Mouse (Mus musculus): ENCODE measurements at regions not wholly inside any gene's neighbourhood (a gene's known extent, or its start where the extent isn't known, plus 50 kb on each side); places are given as distances from the start of the nearest gene placed in this dataset.
"Not testable (repeated sequence)": the region's sequence is repeated elsewhere in the genome, so short reads cannot be mapped to it uniquely, and the experiment has no call there.

DNA sequence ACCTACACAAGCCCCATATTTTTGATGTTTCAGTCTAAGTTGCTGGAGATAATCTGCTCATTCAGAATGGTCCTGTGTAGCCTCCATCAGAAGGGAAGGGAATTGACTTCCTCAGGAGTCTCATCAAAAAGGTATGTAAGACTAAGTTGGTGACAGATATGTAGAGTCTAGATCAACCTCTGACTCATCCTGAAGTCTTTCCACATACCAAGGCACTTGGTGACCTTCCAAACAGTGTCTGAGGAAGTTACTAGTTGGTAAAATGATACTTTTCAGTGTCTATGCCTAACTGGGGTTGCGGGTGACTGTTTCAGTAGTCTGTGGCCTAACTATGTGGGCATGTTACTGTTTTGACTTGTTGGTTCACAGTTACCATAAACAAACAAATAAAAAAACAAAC is 133.0 kb upstream of the Plcb4 start:
- no peak for DNase-seq (ENCODE audit: extremely low spot score in 1 of 2, low spot score in 1 of 2)

DNA sequence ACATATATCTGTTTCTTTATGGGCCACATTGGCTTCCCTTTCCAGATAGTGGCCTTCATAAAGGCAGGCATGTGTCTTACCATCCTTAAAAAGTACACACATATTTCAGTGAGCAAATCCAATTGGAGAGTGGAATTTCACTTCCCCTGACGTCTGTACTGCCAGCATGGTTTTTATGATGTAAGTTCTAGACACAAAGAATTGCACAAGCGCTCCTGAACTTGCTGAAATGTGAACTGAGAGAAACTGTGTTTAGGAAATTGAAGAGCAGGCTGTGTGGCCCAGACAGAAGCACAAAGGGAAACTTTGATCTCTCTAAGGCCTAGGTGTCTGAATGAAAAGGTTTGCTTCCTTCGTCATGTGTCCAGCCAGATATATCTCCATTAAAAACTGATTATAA is 129.2 kb upstream of the Plcb4 start:
- no peak for DNase-seq (ENCODE audit: extremely low spot score in 1 of 2, low spot score in 1 of 2)

DNA sequence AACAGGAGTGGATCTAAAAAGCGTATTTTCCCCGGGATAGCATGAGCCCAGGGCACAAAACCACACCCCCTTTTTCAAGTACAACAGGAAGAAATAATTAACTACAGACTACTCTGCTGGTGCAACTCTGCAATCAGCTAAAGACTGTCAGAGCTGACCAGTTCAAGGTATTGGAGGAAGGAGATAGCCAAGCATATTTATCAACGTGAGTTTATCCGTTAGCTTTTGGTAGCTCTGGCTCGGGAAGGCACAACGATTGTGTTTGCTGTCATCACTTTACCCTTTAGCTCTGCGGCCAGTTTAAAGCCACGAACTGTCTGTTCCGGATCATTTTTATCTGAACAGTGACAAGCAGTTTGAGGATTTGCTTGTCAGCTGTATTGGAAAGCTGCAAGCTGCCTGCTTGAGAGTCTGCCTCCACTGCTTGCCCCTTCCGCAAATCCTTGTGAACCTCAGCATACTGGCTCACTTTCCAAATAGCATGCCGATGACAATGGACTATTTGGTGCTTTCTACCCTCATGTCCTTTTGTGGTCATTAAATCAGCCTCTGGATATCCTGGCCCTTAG is 122.4 kb upstream of the Plcb4 start:
- no peak for DNase-seq (ENCODE audit: extremely low spot score in 1 of 2, low spot score in 1 of 2)

DNA sequence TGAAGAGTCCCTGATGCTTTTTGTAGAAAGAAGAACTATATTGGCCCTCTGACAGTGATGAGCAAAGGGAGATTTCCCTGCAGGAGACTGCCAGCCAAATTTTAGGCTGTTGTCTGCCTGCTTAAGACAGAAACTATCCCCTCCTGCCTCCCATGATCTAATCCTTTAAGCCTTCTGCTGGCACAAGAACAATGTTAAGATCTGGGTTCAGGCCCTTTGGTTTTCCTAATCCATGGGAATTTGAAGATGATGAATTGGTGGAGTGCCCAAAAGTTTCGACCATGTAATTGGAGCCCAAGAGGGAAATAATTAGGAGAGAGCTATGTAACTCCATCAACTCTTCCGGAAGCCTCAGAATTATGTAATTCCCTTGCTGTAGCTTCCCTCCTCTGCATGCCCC is 120.8 kb upstream of the Plcb4 start:
- no peak for DNase-seq (ENCODE audit: extremely low spot score in 1 of 2, low spot score in 1 of 2)

DNA sequence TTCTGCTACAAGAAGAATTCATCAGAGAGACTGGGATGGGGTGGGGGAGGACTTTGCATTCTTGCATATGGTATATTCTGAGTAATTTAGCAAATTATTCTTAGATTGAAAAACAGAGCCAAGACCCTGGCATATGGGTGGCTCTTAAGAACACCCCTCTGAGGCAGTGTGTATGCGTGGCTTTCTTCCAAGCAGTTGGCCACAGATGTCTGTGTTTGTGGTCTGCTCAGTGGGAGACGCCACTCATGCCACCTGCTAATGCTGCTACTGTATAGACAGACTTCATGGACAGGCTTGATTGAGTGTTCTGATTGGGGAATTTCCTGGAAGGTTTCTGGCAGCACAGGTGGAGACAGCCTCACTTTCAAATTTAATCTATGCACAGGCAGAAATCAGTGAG is 117.8 kb upstream of the Plcb4 start:
- DNase-seq (ENCODE audit: extremely low spot score in 1 of 2, low spot score in 1 of 2), result peak; percentile 20 to 53

DNA sequence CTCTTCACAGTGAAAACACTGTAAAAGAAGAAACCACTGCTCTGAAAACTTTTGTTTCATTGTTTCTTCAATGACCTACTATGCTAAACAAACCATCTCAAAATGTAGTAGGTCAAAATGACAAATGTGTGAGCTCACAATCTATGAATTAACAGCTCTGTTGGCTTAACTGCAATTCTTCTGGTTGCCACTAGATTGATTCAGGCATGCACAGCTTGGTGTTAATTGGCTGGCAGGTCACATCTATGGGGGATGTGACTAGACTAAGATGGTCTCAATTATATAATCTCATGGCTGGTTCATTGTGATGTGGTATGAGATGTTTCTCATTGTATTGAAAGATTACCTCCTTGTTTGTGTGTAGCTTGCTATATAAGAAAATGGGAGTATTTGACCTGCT is 116.9 kb upstream of the Plcb4 start:
- no peak for DNase-seq (ENCODE audit: extremely low spot score in 1 of 2, low spot score in 1 of 2)

DNA sequence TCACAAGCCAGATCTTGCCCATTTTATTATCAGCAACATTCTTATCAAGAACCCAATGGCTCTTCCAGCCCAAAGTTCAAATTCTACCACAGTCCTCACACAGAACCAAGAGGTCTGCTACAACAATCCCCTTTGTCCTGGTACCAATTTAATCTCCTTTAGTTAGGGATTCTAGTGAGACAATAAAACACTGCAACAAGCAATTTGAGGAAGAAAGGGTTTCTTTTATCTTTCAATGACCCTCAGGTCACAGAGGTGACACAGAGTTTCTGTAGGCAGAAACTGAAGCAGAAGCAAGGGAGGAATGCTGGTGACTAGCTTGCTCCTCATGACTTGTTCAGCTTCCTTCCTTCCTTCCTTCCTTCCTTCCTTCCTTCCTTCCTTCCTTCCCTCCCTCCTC is 113.9 kb upstream of the Plcb4 start:
- DNase-seq (ENCODE audit: extremely low spot score in 1 of 2, low spot score in 1 of 2), result no peak

DNA sequence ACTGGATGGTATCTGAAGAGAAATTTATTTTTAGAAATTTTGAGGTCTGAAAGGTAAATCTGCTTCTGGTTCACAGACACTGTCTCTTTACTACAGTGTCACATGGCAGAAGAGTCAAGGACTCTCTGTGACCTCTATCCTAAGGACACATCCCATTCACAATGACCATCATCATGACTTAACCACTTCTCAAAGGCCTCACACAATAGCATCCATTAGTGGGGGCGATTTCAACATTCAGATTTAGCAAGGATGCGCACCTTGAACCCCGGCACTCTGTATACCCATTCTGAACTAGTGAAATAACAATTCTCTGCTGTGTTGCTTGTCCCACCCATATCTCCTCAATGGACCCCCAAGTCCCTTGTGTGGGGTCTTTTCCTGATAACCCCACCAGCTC is 110.8 kb upstream of the Plcb4 start:
- no peak for DNase-seq (ENCODE audit: extremely low spot score in 1 of 2, low spot score in 1 of 2)

DNA sequence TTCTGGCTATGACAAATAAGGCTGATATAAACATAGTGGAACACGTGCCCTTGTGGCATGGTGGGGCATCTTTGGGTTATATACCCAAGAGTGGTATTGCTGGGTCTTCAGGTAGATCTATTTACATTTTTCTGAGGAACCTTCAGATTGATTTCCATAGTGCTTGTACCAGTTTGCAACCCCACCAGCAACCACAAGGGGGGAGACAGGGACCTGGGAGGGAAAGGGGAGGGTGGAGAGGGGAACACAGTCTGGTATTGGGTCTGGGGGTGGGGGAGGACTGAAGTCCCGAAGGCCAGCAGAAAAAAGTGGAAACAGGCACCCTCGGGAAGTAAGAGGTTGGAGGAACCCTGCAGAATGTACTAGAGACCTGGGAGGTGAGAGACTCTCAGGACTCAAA is 105.8 kb upstream of the Plcb4 start:
- no peak for DNase-seq (ENCODE audit: extremely low spot score in 1 of 2, low spot score in 1 of 2)

DNA sequence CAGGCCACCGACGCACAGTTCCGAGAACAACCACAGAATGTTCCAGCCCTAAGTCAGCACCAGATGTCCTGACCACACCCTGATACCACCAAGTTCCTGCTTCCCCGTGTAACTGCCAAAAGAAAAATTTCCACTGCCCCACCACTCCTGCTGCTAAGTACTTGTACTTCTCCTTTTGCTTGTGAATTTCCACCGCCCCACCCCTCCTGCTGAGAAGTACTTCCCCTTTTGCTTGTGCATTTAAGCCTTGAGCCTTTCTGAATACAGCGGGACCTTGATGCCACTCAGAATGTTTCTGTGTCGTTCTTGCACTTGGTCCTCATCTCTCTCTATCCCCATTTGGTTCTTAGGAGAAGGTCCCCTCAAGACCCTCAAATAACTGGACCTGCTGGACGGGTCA is 100.8 kb upstream of the Plcb4 start:
- DNase-seq (ENCODE audit: extremely low spot score in 1 of 2, low spot score in 1 of 2), result not testable (repeated sequence)

DNA sequence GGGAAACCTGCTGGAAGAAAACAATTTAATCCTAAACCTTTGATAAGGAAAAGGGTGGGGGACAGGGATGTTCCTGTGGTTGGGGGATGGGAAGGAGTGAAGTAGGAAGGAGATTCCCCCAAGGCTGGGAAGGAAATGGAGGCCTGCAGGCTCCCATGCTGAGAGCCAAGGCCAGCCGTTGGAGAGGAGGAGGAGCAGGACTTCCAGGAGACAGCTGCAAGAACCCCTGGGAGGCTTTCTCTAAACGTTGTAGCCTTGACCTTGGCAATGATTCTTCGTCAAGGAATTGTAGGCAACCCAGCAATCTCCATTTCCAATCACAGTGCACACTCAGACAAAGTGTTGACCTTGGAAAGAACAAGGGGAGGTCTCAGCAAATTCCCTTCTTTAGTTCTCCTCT is 99.5 kb upstream of the Plcb4 start:
- no peak for DNase-seq (ENCODE audit: extremely low spot score in 1 of 2, low spot score in 1 of 2)

DNA sequence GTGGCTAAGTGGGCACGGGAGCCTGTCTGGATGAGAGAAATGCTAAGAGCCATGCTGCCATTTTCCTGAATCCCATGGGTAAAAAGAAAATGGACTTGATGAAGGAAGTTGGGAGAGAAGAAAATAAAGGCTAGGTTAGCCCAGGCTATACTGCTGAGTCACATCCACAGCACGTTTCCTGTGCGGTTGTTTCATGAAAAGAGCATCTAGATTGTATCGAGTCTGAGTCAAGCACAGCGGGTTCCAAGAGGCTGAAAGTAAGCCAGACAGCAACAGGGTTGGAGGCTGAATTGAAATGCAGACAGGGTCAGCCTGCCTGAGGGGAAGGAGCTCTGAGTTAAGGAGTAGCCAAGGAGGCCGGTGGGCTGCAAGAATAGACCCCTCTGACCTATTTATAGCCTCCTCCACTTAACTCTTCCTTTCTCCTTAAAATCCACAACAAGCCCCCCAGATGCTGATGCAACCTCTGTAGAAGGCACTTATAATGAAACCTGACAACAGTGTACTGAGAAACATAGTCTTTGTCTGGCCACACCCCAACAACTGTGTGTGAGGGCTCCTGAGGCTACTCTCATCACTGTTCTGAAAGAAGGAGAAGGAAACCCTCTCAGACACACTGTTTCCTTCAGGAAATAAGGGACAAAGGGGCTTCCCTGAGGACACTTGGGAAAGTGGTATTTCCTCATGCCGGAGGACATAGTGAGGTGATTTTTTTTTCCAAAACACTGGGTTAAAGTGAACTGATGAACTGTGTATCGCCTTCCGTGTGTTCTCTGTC is 98.7 kb upstream of the Plcb4 start:
- no peak for DNase-seq (ENCODE audit: extremely low spot score in 1 of 2, low spot score in 1 of 2)

DNA sequence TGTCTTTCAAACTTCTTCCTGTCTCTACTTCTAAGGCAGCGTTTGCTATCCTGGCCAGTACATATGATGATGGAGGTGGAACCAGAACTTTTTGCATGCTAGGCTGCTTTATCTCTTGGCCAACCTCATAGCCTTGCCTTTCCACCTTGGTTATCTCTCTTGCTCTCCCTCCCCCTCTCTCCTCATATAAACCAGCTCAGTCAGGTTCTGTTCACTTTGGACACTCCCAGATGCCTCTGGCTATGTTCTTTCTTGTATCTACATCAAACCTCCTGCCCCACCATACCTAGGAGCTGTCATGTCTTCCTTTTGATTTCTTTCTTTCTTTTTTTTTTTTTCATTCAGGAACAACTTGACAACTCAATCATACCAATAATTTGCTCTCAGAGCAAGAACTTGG is 98.0 kb upstream of the Plcb4 start:
- DNase-seq (ENCODE audit: extremely low spot score in 1 of 2, low spot score in 1 of 2), result no peak

DNA sequence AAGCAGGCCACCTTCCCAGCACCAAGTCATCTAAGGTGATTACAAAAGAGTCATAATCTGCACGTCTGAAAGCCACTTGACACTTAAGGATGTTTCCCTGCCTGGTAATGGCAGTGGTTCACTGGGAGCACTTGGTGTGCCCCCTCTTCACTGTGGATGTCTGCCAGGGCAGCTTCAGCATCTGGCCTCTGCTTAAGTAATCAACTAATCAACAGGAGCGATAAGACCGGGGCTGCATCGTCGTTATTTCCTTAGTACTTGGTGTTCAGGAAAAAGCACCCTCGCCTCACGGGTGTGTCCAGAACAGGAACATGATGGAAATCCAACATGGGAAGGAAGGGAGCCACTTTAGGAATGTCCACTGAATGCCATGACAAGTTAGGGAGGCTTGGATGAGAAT is 97.1 kb upstream of the Plcb4 start:
- DNase-seq (ENCODE audit: extremely low spot score in 1 of 2, low spot score in 1 of 2), result no peak

DNA sequence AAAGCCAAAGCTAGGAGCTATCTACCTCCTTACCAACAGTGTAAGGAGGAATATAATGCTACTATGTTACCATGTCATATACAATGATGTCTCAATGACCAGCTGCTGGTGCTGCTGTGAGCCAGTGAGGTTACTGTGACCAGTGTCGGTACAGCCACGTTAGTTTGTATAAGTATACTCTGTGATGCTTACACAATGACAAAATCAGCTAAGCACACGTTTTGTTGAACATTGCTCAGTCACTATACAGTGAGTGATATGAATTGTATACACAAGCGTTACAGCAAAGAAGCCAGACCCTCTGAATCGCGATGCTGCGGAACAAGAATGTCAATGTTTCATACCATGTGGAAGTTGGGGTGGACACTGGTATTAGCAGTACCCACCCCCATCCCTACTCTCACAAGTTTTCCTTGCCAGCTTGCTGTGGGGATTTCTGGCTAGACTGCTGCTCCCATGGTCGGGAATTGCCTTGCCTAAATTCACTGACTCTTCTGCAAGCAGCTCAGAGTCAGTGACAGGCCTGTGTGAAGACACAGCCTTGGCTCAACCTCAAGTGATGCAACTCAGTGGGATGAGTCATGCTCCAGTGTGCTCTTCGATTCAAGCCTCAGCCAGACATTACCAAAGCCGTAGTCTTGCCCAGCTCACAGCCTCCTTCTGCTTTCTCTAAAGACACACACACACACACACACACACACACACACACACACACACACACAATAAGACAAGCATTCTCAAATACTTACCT is 96.5 kb upstream of the Plcb4 start:
- DNase-seq (ENCODE audit: extremely low spot score in 1 of 2, low spot score in 1 of 2), result peak; percentile 26 to 71

DNA sequence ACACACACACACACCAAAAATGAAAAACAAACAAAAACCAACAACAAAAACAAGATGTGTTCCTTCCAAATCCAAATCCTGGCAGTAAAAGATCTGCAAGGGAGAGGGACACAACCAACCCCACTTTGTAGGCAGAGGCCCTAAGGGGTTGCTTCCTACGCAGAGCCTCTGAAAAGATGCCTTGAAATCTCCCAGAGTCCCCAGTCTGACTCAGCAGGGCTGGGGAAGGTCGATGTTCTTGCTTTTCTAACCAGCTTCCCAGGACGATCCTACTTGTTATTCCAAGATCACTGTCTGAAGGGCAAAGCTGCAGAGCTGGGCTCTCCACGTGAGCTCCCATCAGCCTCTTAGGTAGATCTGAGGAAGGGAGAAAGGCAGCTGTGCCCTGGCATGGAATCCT is 94.6 kb upstream of the Plcb4 start:
- no peak for DNase-seq (ENCODE audit: extremely low spot score in 1 of 2, low spot score in 1 of 2)

DNA sequence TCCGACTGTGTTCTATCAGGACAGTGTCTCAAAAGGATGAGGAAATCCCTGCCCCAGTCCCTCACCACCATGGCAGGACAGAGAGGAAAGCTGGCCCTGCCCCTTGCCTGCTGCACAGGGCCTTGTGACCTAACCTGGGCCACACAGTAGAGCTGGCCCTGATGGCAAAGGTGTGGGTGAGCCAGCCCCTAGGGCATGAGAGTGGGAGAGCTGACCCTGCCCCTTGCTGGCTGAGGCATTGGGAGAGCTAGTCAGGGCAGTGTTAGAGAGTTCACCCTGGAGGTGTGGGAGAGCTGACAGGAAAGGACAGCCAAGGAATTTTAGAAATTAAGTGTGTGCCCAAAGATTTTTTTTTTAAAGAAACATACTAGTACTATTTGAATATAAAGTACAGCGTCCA is 90.5 kb upstream of the Plcb4 start:
- DNase-seq (ENCODE audit: extremely low spot score in 1 of 2, low spot score in 1 of 2), result no peak

DNA sequence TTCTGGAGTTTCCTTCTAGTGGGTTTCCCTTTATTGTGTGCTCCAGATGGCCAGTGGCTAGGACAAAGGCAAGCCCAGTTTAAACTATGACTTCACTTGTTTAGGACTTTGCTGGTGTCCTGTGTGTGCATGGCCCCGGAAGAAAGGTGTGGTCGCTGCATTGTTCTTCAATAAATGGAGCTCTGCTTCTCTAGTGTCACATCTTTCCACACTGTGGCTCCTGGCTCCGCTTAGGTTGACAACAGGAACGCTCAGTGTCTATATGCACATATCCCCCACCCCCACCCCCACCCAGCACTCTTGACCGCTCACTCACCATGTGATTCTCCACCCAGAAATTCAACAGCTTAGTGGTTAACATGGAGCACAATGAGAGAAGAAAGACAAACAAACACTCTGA is 87.2 kb upstream of the Plcb4 start:
- DNase-seq (ENCODE audit: extremely low spot score in 1 of 2, low spot score in 1 of 2), result no peak

DNA sequence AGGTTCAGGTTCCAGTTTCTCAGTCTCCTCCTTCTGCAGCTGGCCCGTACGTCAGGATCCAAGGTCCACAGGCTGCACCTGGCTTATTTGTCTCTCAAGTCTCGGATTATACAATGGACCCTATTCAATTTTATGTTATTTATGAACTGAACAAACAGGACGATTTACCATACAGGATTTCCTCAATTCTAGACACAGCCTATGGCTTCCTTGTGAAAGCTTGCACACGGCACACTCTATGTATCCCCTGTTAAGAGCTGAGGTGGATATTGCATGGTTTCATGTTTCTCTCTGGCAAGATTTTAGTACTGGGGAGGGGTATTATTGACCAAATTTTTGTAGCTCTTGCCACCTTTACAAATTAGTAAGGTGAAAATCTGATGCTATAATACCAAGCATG is 81.6 kb upstream of the Plcb4 start:
- DNase-seq (ENCODE audit: extremely low spot score in 1 of 2, low spot score in 1 of 2), result no peak

DNA sequence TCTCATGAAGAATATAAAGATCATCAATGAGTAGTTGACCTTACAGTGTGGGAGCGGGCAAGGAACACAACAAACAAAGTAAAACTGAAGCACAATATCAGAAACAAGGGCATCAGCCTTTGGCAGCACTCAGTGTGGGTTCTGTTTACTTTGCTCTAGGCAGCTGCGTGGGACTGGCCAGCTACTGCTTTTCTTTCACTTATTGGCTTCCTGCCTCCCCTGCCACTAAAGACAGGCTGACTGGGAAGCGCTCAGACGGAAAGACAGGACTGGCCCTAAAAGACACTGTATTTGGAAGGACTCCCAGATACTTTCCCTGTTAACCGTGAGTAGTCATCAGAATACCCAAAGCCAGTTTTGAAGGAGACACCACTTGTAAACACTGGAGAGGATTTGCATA is 80.7 kb upstream of the Plcb4 start:
- DNase-seq (ENCODE audit: extremely low spot score in 1 of 2, low spot score in 1 of 2), result no peak

DNA sequence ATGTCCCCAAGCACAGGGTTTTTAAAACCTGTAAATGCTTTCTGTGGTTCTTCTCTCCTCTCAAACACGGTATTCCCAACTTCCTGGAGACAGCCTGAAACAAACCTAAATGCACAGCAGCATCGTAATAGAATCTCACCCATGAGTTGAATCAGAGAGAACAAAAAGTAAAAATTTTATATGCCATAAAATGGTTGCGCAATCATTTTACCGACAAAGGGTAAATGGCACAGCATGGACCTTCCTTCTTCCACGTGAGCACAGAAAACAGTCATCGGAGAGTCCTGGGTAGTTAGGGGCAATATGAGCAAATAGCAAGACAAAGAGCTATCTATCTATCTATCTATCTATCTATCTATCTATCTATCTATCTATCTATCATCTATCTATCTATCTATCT is 79.3 kb upstream of the Plcb4 start:
- DNase-seq (ENCODE audit: extremely low spot score in 1 of 2, low spot score in 1 of 2), result no peak

DNA sequence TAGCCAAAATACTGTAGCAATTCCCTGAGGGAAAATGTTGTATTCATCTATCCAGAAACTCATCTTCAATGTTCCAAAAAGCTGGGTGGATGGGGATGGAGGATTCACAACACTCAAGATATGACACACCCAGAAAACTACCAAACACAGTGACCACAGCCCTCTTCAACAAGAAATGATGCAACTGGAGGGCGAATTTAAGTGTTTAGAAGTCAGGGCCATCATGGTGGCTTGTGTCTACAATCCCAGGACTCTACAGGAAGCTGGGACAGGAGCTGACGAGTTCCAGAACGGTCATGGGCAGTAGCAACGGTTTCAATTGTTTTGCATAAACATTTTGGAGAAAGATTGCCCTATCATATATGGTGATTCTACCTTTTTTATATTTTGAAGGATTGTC is 78.8 kb upstream of the Plcb4 start:
- DNase-seq (ENCODE audit: extremely low spot score in 1 of 2, low spot score in 1 of 2), result no peak

Measured in frontal cortex, adult 2 months (tissue).